Mouse (Mus musculus): ENCODE data around the gene Gm20388. TPM values are rescaled to one million over a fixed set of nuclear protein-coding genes. Genes with fewer than 3 reads are reported as not detected.

The Gm20388 gene
- polyA plus RNA-seq, 1 experiment from 2014 or later, result not detected

- H3K27ac ChIP-seq (replicated peaks in 1 of 2; ENCODE audit: control insufficient read depth in 1 of 2, insufficient read depth in 1 of 2, low read depth in 2 of 2, low read length in 2 of 2), result no peak overlapping the region
- WGBS, result 42% methylated on average over 7 of the region's 7 CpGs
- no peak overlapping the region for H3K9ac ChIP-seq (ENCODE audit: low read length)
- H3K4me2 ChIP-seq (ENCODE audit: low read length), result no peak overlapping the region
- no peaks in the 10 kb centered on the region for H3K4me1 ChIP-seq (ENCODE audit: control insufficient read depth in 2 of 2, insufficient read depth in 2 of 2, low read length in 2 of 2)
- ATAC-seq (ENCODE audit: insufficient number of reproducible peaks, insufficient read depth, low FRiP score, low read depth), result no peak
- no peaks in the 10 kb centered on the region for H3K36me3 ChIP-seq (ENCODE audit: control insufficient read depth, insufficient read depth, low read length)
- H3K9me3 ChIP-seq (ENCODE audit: control insufficient read depth, low read length), result no peaks in the 10 kb centered on the region
- no peak overlapping the region for H3K4me3 ChIP-seq (ENCODE audit: control insufficient read depth in 1 of 2, insufficient read depth in 1 of 2, low read depth in 1 of 2, low read length in 2 of 2)
- H3K27me3 ChIP-seq (ENCODE audit: control insufficient read depth, insufficient read depth, low read length), result no peaks in the 10 kb centered on the region
These were observed 1852.5 kb downstream of the Gm20388 start for GRCm38 (mm10) chr8:121762999-121763699.

- Histone ChIP-seq H3K27ac (replicated peaks in 1 of 2; ENCODE audit: control insufficient read depth in 1 of 2, insufficient read depth in 1 of 2, low read depth in 2 of 2, low read length in 2 of 2) (no peak overlapping the region), H3K9ac (ENCODE audit: low read length) (no peak overlapping the region), H3K36me3 (ENCODE audit: control insufficient read depth, insufficient read depth, low read length) (no peaks in the 10 kb centered on the region), H3K4me2 (ENCODE audit: low read length) (no peak overlapping the region), H3K27me3 (ENCODE audit: control insufficient read depth, insufficient read depth, low read length) (no peaks in the 10 kb centered on the region), H3K4me3 (ENCODE audit: control insufficient read depth in 1 of 2, insufficient read depth in 1 of 2, low read depth in 1 of 2, low read length in 2 of 2) (no peak overlapping the region), H3K4me1 (ENCODE audit: control insufficient read depth in 2 of 2, insufficient read depth in 2 of 2, low read length in 2 of 2) (no peaks in the 10 kb centered on the region), H3K9me3 (ENCODE audit: control insufficient read depth, low read length) (no peaks in the 10 kb centered on the region)
- ATAC-seq (ENCODE audit: insufficient number of reproducible peaks, insufficient read depth, low FRiP score, low read depth), result no peak
- WGBS, result 55% methylated on average over 9 of the region's 9 CpGs
These were observed 1853.0 kb downstream of the Gm20388 start for GRCm38 (mm10) chr8:121763700-121764013.

GRCm38 (mm10) chr8:121765594-121766138 lies 1855.0 kb downstream of the Gm20388 start:
- ATAC-seq (ENCODE audit: insufficient number of reproducible peaks, insufficient read depth, low FRiP score, low read depth), result no peak
- WGBS, result 65% methylated on average over 7 of the region's 7 CpGs
- H3K9me3 ChIP-seq (ENCODE audit: control insufficient read depth, low read length), result no peaks in the 10 kb centered on the region

GRCm38 (mm10) chr8:121769095-121769494 lies 1858.5 kb downstream of the Gm20388 start:
- H3K9ac ChIP-seq (ENCODE audit: low read length), result no peak overlapping the region
- H3K27ac ChIP-seq (replicated peaks in 1 of 2; ENCODE audit: control insufficient read depth in 1 of 2, insufficient read depth in 1 of 2, low read depth in 2 of 2, low read length in 2 of 2), result no peak overlapping the region
- 59% methylated on average over 3 of the region's 3 CpGs for WGBS
- no peaks in the 10 kb centered on the region for H3K36me3 ChIP-seq (ENCODE audit: control insufficient read depth, insufficient read depth, low read length)
- no peaks in the 10 kb centered on the region for H3K4me1 ChIP-seq (ENCODE audit: control insufficient read depth in 2 of 2, insufficient read depth in 2 of 2, low read length in 2 of 2)
- H3K4me3 ChIP-seq (ENCODE audit: control insufficient read depth in 1 of 2, insufficient read depth in 1 of 2, low read depth in 1 of 2, low read length in 2 of 2), result no peak overlapping the region
- H3K4me2 ChIP-seq (ENCODE audit: low read length), result no peak overlapping the region
- H3K9me3 ChIP-seq (ENCODE audit: control insufficient read depth, low read length), result no peaks in the 10 kb centered on the region
- no peaks in the 10 kb centered on the region for H3K27me3 ChIP-seq (ENCODE audit: control insufficient read depth, insufficient read depth, low read length)
- ATAC-seq (ENCODE audit: insufficient number of reproducible peaks, insufficient read depth, low FRiP score, low read depth), result no peak

More at GRCm38 (mm10) chr8:121765594-121766138, 1855.0 kb downstream of the Gm20388 start:
- H3K27me3 ChIP-seq (ENCODE audit: control insufficient read depth, insufficient read depth, low read length), result no peaks in the 10 kb centered on the region
- H3K4me3 ChIP-seq (ENCODE audit: control insufficient read depth in 1 of 2, insufficient read depth in 1 of 2, low read depth in 1 of 2, low read length in 2 of 2), result no peak overlapping the region
- H3K9ac ChIP-seq (ENCODE audit: low read length), result no peak overlapping the region
- H3K36me3 ChIP-seq (ENCODE audit: control insufficient read depth, insufficient read depth, low read length), result no peaks in the 10 kb centered on the region
- H3K4me1 ChIP-seq (ENCODE audit: control insufficient read depth in 2 of 2, insufficient read depth in 2 of 2, low read length in 2 of 2), result no peaks in the 10 kb centered on the region
- H3K27ac ChIP-seq (replicated peaks in 1 of 2; ENCODE audit: control insufficient read depth in 1 of 2, insufficient read depth in 1 of 2, low read depth in 2 of 2, low read length in 2 of 2), result no peak overlapping the region
- no peak overlapping the region for H3K4me2 ChIP-seq (ENCODE audit: low read length)

DNA sequence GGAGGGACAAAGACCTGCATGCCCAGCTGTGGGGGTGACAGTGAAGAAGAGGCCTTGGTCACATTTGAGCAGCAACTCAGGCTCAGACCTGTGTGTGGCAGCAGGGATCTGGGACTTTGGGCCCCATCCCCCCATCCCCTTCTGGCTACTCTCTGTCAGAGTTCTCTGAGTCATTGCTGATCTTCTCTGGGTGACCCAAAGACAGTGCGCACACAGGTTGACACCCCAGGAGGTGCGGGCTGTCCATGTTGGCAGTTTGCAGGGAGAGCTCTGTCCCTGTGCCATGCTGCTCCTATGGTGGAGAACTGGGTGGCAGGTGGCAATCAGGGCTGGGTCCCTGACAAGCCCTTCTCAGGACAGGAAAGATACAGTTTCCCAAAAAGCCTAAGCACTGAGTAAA lies 1859.0 kb downstream of the Gm20388 start:
- Histone ChIP-seq H3K9me3 (ENCODE audit: control insufficient read depth, low read length) (no peaks in the 10 kb centered on the region), H3K27me3 (ENCODE audit: control insufficient read depth, insufficient read depth, low read length) (no peaks in the 10 kb centered on the region), H3K9ac (ENCODE audit: low read length) (no peak overlapping the region), H3K27ac (replicated peaks in 1 of 2; ENCODE audit: control insufficient read depth in 1 of 2, insufficient read depth in 1 of 2, low read depth in 2 of 2, low read length in 2 of 2) (no peak overlapping the region), H3K4me1 (ENCODE audit: control insufficient read depth in 2 of 2, insufficient read depth in 2 of 2, low read length in 2 of 2) (no peaks in the 10 kb centered on the region), H3K4me2 (ENCODE audit: low read length) (no peak overlapping the region), H3K36me3 (ENCODE audit: control insufficient read depth, insufficient read depth, low read length) (no peaks in the 10 kb centered on the region), H3K4me3 (ENCODE audit: control insufficient read depth in 1 of 2, insufficient read depth in 1 of 2, low read depth in 1 of 2, low read length in 2 of 2) (no peak overlapping the region)
- 84% methylated on average over 2 of the region's 2 CpGs for WGBS
- no peak for ATAC-seq (ENCODE audit: insufficient number of reproducible peaks, insufficient read depth, low FRiP score, low read depth)

DNA sequence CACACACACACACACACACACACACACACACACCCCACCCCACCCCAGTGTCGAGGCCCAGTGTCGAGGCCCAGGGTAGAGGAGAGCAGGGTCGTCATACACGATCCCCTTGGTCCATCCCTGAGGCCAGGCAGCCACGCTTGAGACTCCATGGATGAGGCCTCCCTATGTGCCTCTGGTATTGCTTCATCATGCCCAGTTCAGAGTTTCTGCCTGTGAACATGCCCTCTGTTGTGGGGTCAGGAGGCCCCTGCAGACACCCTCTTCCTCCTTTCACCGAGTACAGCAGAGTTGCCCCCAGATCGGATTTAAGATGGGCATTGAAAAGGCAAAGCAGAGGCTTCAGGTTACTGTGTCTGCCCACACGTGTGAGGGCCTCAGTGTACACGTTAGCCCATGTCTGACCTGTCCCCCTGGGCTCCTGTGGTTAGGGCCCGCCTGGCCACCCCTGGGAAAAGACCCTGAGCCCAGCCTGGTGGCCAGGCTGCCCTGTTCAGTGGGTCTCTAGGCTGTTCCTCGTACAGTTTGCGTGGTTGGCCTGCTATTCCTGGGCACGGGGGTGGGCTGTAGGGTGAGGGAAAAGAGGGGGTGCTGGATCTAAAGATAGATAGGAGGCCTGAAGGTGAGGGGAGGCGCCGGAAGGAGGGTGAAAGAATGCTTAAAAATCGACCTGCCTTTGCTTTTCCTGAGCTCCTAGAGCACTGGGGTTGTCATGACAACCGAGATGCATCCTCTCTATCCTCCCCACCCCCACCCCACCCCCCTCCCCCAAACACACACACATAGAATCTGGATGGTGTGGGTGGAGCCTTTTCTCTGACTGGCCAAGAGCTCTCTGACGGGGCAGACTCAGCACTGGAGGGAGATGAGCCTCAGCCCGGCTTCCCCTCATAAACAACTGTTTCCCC lies 1860.5 kb downstream of the Gm20388 start:
- H3K4me1 ChIP-seq (ENCODE audit: control insufficient read depth in 2 of 2, insufficient read depth in 2 of 2, low read length in 2 of 2), result no peaks in the 10 kb centered on the region
- no peak overlapping the region for H3K27ac ChIP-seq (replicated peaks in 1 of 2; ENCODE audit: control insufficient read depth in 1 of 2, insufficient read depth in 1 of 2, low read depth in 2 of 2, low read length in 2 of 2)
- H3K4me2 ChIP-seq (ENCODE audit: low read length), result no peak overlapping the region
- no peaks in the 10 kb centered on the region for H3K27me3 ChIP-seq (ENCODE audit: control insufficient read depth, insufficient read depth, low read length)
- 45% methylated on average over 19 of the region's 19 CpGs for WGBS
- H3K9ac ChIP-seq (ENCODE audit: low read length), result no peak overlapping the region
- H3K36me3 ChIP-seq (ENCODE audit: control insufficient read depth, insufficient read depth, low read length), result no peaks in the 10 kb centered on the region
- H3K4me3 ChIP-seq (ENCODE audit: control insufficient read depth in 1 of 2, insufficient read depth in 1 of 2, low read depth in 1 of 2, low read length in 2 of 2), result no peak overlapping the region
- no peak for ATAC-seq (ENCODE audit: insufficient number of reproducible peaks, insufficient read depth, low FRiP score, low read depth)
- H3K9me3 ChIP-seq (ENCODE audit: control insufficient read depth, low read length), result no peaks in the 10 kb centered on the region

DNA sequence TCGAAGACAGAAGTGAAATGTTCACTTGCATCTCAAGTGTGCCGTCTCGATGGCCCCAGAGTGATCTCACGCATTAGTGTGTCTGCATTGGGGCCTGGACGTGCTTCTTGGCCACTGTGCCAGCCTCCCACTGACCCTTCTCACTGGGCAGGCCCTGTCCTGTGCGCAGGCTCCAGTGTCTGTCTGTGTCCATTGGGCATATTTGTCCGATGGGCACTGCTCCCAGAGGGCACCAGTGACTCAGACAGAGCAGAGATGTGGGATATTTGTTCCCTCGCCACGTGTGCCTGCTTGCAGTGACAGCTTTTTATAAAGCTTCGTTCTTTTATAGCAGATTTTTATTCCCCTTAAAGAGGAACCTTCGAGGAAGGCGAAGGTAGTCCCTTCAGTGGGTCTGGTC lies 1863.2 kb downstream of the Gm20388 start:
- ATAC-seq (ENCODE audit: insufficient number of reproducible peaks, insufficient read depth, low FRiP score, low read depth), result no peak
- no peak overlapping the region for H3K9ac ChIP-seq (ENCODE audit: low read length)

More for the DNA sequence above, 1863.2 kb downstream of the Gm20388 start:
- Histone ChIP-seq H3K9me3 (ENCODE audit: control insufficient read depth, low read length) (no peaks in the 10 kb centered on the region), H3K4me2 (ENCODE audit: low read length) (no peak overlapping the region), H3K27me3 (ENCODE audit: control insufficient read depth, insufficient read depth, low read length) (no peaks in the 10 kb centered on the region), H3K4me3 (ENCODE audit: control insufficient read depth in 1 of 2, insufficient read depth in 1 of 2, low read depth in 1 of 2, low read length in 2 of 2) (no peak overlapping the region), H3K4me1 (ENCODE audit: control insufficient read depth in 2 of 2, insufficient read depth in 2 of 2, low read length in 2 of 2) (no peaks in the 10 kb centered on the region), H3K36me3 (ENCODE audit: control insufficient read depth, insufficient read depth, low read length) (no peaks in the 10 kb centered on the region), H3K27ac (replicated peaks in 1 of 2; ENCODE audit: control insufficient read depth in 1 of 2, insufficient read depth in 1 of 2, low read depth in 2 of 2, low read length in 2 of 2) (no peak overlapping the region)
- 84% methylated on average over 12 of the region's 12 CpGs for WGBS

All from heart, embryonic 14.5 days (tissue).